Mouse (Mus musculus) heart, embryonic 11.5 days (tissue): ENCODE data around the gene Cyb561. TPM values are rescaled to one million over a fixed set of nuclear protein-coding genes. Genes with fewer than 3 reads are reported as not detected.

Experiments used
- ATAC-seq: fragments of 200-750 bp; cut with Nextera tagmentation; replicated peaks from 2 replicates; pipeline ENCODE4 v1.8.0; 2017; ENCODE audit warnings: moderate library complexity; ENCODE audit not compliant: insufficient number of reproducible peaks, low FRiP score, low TSS enrichment
- H3K27ac ChIP-seq: fragments of 300-500 bp; sonication (generic); 2 replicates; pipeline ENCODE4 v1.5.1; 2014; ENCODE audit warnings: mild to moderate bottlenecking, low read depth, low read length
- H3K27me3 ChIP-seq: fragments of 300-500 bp; sonication (generic); 2 replicates; pipeline ENCODE4 v1.6.1; 2014; ENCODE audit warnings: mild to moderate bottlenecking, low read length, mixed read lengths; ENCODE audit not compliant: control insufficient read depth, insufficient read depth
- H3K36me3 ChIP-seq: fragments of 300-500 bp; sonication (generic); 2 replicates; pipeline ENCODE4 v1.6.1; 2014; ENCODE audit warnings: mild to moderate bottlenecking, low read length, moderate library complexity, mixed read lengths; ENCODE audit not compliant: control insufficient read depth, insufficient read depth
- H3K4me1 ChIP-seq: fragments of 300-500 bp; sonication (generic); 2 replicates; pipeline ENCODE4 v1.6.1; 2014; ENCODE audit warnings: low read length; ENCODE audit not compliant: control insufficient read depth, insufficient read depth
- H3K4me2 ChIP-seq: fragments of 300-500 bp; sonication (generic); 2 replicates; pipeline ENCODE4 v1.6.1; 2014; ENCODE audit warnings: mild to moderate bottlenecking, moderate library complexity
- H3K4me3 ChIP-seq: fragments of 300-500 bp; sonication (generic); 2 replicates; pipeline ENCODE4 v1.5.1; 2014; ENCODE audit warnings: low read depth, low read length
- H3K9ac ChIP-seq: fragments of 300-500 bp; sonication (generic); 2 replicates; pipeline ENCODE4 v1.6.1; 2014; ENCODE audit warnings: mild to moderate bottlenecking, low read depth, low read length, moderate library complexity
- H3K9me3 ChIP-seq: fragments of 300-500 bp; sonication (generic); replicated peaks from 2 replicates; pipeline ENCODE4 v1.6.1; 2016; ENCODE audit warnings: low read length; ENCODE audit not compliant: control insufficient read depth
- WGBS: fragments of 180-500 bp; shearing (Covaris S2); extraction: QIAGEN DNeasy Blood & Tissue Kit; methylation state at CpG from one replicate; pipeline ENCODE4 v1.1.7; 2014; ENCODE audit not compliant: insufficient replicate concordance; 5-methylcytosine and 5-hydroxymethylcytosine counted together
- polyA plus RNA-seq: library from polyadenylated mRNA; unstranded; fragments of >200 nt; fragmentation: Nextera tagmentation; extraction: Ambion mirVana; gene quantifications from 2 replicates; pipeline ENCODE4 v1.2.1, GENCODE M21; 2014

Gene Cyb561
- polyA plus RNA-seq, 1 experiment from 2014 or later: 3.5 TPM

GRCm38 (mm10) chr11:105936200-105936599, 16.9 kb downstream of the Cyb561 start:
- H3K27me3 ChIP-seq: peaks cover 32% of the 10 kb centered on the region

GRCm38 (mm10) chr11:105935496-105935895, 17.6 kb downstream of the Cyb561 start:
- Histone ChIP-seq H3K36me3 (no peaks in the 10 kb centered on the region), H3K4me3 (no peak overlapping the region), H3K9me3 (no peaks in the 10 kb centered on the region), H3K9ac (no peak overlapping the region), H3K4me1 (no peaks in the 10 kb centered on the region), H3K4me2 (no peak overlapping the region), H3K27ac (no peak overlapping the region), H3K27me3 (peaks cover 29% of the 10 kb centered on the region)
- ATAC-seq: no peak
- WGBS: 81% methylated on average over 8 of the region's 8 CpGs

More at GRCm38 (mm10) chr11:105936200-105936599, 16.9 kb downstream of the Cyb561 start:
- WGBS: 74% methylated on average over 6 of the region's 6 CpGs
- H3K4me3 ChIP-seq: no peak overlapping the region
- H3K9me3 ChIP-seq: no peaks in the 10 kb centered on the region
- H3K27ac ChIP-seq: no peak overlapping the region
- no peak overlapping the region for H3K9ac ChIP-seq
- ATAC-seq: no peak
- no peaks in the 10 kb centered on the region for H3K36me3 ChIP-seq
- H3K4me2 ChIP-seq: no peak overlapping the region
- no peaks in the 10 kb centered on the region for H3K4me1 ChIP-seq

- Histone ChIP-seq H3K27ac (no peak overlapping the region), H3K4me1 (no peaks in the 10 kb centered on the region), H3K4me2 (no peak overlapping the region), H3K4me3 (no peak overlapping the region), H3K9me3 (no peaks in the 10 kb centered on the region), H3K36me3 (no peaks in the 10 kb centered on the region), H3K27me3 (peaks cover 23% of the 10 kb centered on the region), H3K9ac (no peak overlapping the region)
- ATAC-seq: no peak
- 50% methylated on average over 6 of the region's 6 CpGs for WGBS
Observed at GRCm38 (mm10) chr11:105934816-105935215, 18.3 kb downstream of the Cyb561 start.

- H3K9me3 ChIP-seq: no peaks in the 10 kb centered on the region
- no peaks in the 10 kb centered on the region for H3K36me3 ChIP-seq
- H3K27ac ChIP-seq: no peak overlapping the region
- H3K27me3 ChIP-seq: peaks cover 19% of the 10 kb centered on the region
- no peak overlapping the region for H3K4me3 ChIP-seq
- no peak overlapping the region for H3K9ac ChIP-seq
- no peak overlapping the region for H3K4me2 ChIP-seq
- no peaks in the 10 kb centered on the region for H3K4me1 ChIP-seq
- WGBS: 53% methylated on average over 5 of the region's 5 CpGs
- no peak for ATAC-seq
Observed at GRCm38 (mm10) chr11:105934303-105934711, 18.8 kb downstream of the Cyb561 start.

GRCm38 (mm10) chr11:105933746-105934145, 19.4 kb downstream of the Cyb561 start:
- no peaks in the 10 kb centered on the region for H3K4me1 ChIP-seq
- 77% methylated on average over 8 of the region's 8 CpGs for WGBS
- no peaks in the 10 kb centered on the region for H3K9me3 ChIP-seq
- H3K27ac ChIP-seq: no peak overlapping the region
- H3K4me3 ChIP-seq: no peak overlapping the region
- no peaks in the 10 kb centered on the region for H3K36me3 ChIP-seq
- no peak overlapping the region for H3K9ac ChIP-seq
- no peak overlapping the region for H3K4me2 ChIP-seq
- no peak for ATAC-seq
- peaks cover 16% of the 10 kb centered on the region for H3K27me3 ChIP-seq

- no peak overlapping the region for H3K9ac ChIP-seq
- 83% methylated on average over 3 of the region's 3 CpGs for WGBS
- no peaks in the 10 kb centered on the region for H3K36me3 ChIP-seq
- no peaks in the 10 kb centered on the region for H3K9me3 ChIP-seq
- no peak overlapping the region for H3K4me2 ChIP-seq
- H3K27ac ChIP-seq: no peak overlapping the region
- H3K4me3 ChIP-seq: no peak overlapping the region
- peaks cover 2% of the 10 kb centered on the region; the same call in 1 of the 2 replicates for H3K27me3 ChIP-seq
- no peak for ATAC-seq
- no peaks in the 10 kb centered on the region for H3K4me1 ChIP-seq
Observed at GRCm38 (mm10) chr11:105931380-105931779, 21.8 kb downstream of the Cyb561 start.

- no peak overlapping the region for H3K4me3 ChIP-seq
- H3K27ac ChIP-seq: no peak overlapping the region
- ATAC-seq: no peak
- WGBS: 65% methylated on average over 5 of the region's 5 CpGs
- H3K4me2 ChIP-seq: no peak overlapping the region
- no peaks in the 10 kb centered on the region for H3K9me3 ChIP-seq
- H3K36me3 ChIP-seq: no peaks in the 10 kb centered on the region
- H3K9ac ChIP-seq: no peak overlapping the region
- no peaks in the 10 kb centered on the region for H3K27me3 ChIP-seq
- no peaks in the 10 kb centered on the region for H3K4me1 ChIP-seq
Observed at GRCm38 (mm10) chr11:105928171-105928570, 25.0 kb downstream of the Cyb561 start.

GRCm38 (mm10) chr11:105927065-105928030, 25.8 kb downstream of the Cyb561 start:
- no peaks in the 10 kb centered on the region for H3K27me3 ChIP-seq
- no peak overlapping the region for H3K4me3 ChIP-seq
- H3K4me2 ChIP-seq: no peak overlapping the region
- no peak overlapping the region for H3K9ac ChIP-seq
- no peak overlapping the region for H3K27ac ChIP-seq
- peaks cover 7% of the 10 kb centered on the region for H3K36me3 ChIP-seq
- WGBS: 59% methylated on average over 14 of the region's 14 CpGs
- no peak for ATAC-seq
- no peaks in the 10 kb centered on the region for H3K4me1 ChIP-seq
- H3K9me3 ChIP-seq: no peaks in the 10 kb centered on the region
